Mouse (Mus musculus): ENCODE measurements around the gene Fbxo47. TPM values are rescaled to one million over a fixed set of nuclear protein-coding genes. Genes with fewer than 3 reads are reported as not detected.

The Fbxo47 gene
- 0.43 and 0.97 TPM in 2 replicates for polyA plus RNA-seq (2014; fragmentation: Nextera tagmentation; extraction: Ambion mirVana)

DNA sequence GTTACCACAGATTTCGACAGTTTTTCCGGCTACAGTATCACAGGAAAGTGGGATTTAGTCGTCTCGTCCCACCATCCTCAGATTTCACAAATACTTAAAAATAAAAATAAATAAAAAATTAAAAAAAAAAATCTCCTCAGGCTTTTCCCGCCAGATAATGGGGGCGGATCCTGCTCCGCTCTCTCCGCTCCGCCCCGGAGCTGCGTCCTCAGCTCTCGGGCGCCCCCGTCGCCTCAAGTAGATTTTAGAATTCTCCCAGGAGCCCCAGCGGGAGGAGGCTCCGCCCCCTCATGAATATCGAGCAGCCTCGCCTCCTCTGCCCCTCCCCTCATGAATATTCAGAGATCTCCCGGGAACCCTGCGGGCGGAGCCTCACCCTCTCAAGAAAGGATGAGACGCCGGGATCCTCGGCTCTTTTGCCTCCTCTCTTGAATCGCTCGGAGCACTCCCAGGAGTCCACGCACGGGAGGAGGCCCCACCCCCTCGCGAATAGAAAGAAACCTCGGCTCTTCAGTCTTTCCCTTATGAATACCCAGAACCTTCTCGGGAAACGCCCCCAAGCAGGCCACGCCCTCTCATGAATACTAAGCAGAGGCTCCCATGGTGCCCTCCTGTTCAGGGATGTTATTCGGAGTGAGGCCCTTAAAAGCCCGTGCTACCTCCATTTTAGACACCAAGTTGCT, at the start of gene Fbxo47:
Gene Fbxo47, minus strand, starts transcription at position 237 of the 683 bp plus-strand sequence.
- Histone ChIP-seq H3K36me3 (ENCODE audit: control insufficient read depth, insufficient read depth, low read length) (no peaks in the 10 kb centered on the region), H3K4me1 (ENCODE audit: control insufficient read depth, insufficient read depth, low read length) (no peaks in the 10 kb centered on the region), H3K27ac (replicated peaks; ENCODE audit: low read depth, low read length) (peak within 1 kb of the TSS; percentile 87), H3K27me3 (replicated peaks; ENCODE audit: control insufficient read depth, insufficient read depth, low read length) (no peaks in the 10 kb centered on the region), H3K4me2 (ENCODE audit: low read depth, low read length) (peak within 1 kb of the TSS; percentile 60), H3K4me3 (ENCODE audit: low read depth, low read length) (peak within 1 kb of the TSS; percentile 59), H3K9ac (ENCODE audit: low read depth, low read length) (peak within 1 kb of the TSS; percentile 60), H3K9me3 (ENCODE audit: control insufficient read depth, low read length) (no peaks in the 10 kb centered on the region)
- under 1% methylated on average over 37 of the region's 37 CpGs for WGBS
- DNase-seq (ENCODE audit: low spot score), result peak; percentile 99
- ATAC-seq (ENCODE audit: low read depth), result peak; percentile 96

GRCm38 (mm10) chr11:97933553-97933952, 49.6 kb upstream of the Fbxo47 start:
- H3K4me1 ChIP-seq (ENCODE audit: control insufficient read depth, insufficient read depth, low read length), result no peaks in the 10 kb centered on the region
- no peaks in the 10 kb centered on the region for H3K27me3 ChIP-seq (replicated peaks; ENCODE audit: control insufficient read depth, insufficient read depth, low read length)
- no peak overlapping the region for H3K4me3 ChIP-seq (ENCODE audit: low read depth, low read length)
- H3K27ac ChIP-seq (replicated peaks; ENCODE audit: low read depth, low read length), result no peak overlapping the region
- H3K4me2 ChIP-seq (ENCODE audit: low read depth, low read length), result no peak overlapping the region
- ATAC-seq (ENCODE audit: low read depth), result no peak
- 67% methylated on average over 1 of the region's 1 CpGs for WGBS
- H3K36me3 ChIP-seq (ENCODE audit: control insufficient read depth, insufficient read depth, low read length), result no peaks in the 10 kb centered on the region
- no peaks in the 10 kb centered on the region for H3K9me3 ChIP-seq (ENCODE audit: control insufficient read depth, low read length)
- no peak for DNase-seq (ENCODE audit: low spot score)
- H3K9ac ChIP-seq (ENCODE audit: low read depth, low read length), result no peak overlapping the region

- WGBS, result 50% methylated on average over 4 of the region's 4 CpGs
- Histone ChIP-seq H3K4me1 (ENCODE audit: control insufficient read depth, insufficient read depth, low read length) (no peaks in the 10 kb centered on the region), H3K4me2 (ENCODE audit: low read depth, low read length) (no peak overlapping the region), H3K9me3 (ENCODE audit: control insufficient read depth, low read length) (no peaks in the 10 kb centered on the region), H3K27ac (replicated peaks; ENCODE audit: low read depth, low read length) (no peak overlapping the region), H3K4me3 (ENCODE audit: low read depth, low read length) (no peak overlapping the region), H3K27me3 (replicated peaks; ENCODE audit: control insufficient read depth, insufficient read depth, low read length) (no peaks in the 10 kb centered on the region), H3K36me3 (ENCODE audit: control insufficient read depth, insufficient read depth, low read length) (no peaks in the 10 kb centered on the region), H3K9ac (ENCODE audit: low read depth, low read length) (no peak overlapping the region)
- DNase-seq (ENCODE audit: low spot score) (no peak), ATAC-seq (ENCODE audit: low read depth) (no peak)
Measured at GRCm38 (mm10) chr11:97928905-97929304, 45.0 kb upstream of the Fbxo47 start.

DNA sequence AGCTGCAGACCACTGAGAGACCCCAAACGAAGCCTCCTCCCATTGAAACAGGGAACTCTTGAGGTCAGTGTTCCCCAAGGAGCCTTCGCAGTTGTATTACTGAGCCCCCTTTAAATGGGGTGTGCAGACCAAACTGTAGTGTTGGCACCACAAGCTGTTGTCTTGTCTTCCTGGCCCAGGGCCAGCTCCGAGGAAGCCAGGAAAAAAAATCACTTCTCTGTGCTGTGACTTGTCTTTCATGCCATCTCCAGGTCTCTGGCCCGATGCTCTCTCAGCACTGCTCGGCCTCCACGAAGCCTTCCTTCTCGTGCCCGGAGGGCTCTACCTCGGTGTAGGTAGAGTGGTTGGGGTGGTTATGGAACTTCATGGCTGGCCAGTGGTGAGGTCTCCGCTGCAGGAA, 40.3 kb upstream of the Fbxo47 start:
- Histone ChIP-seq H3K4me2 (ENCODE audit: low read depth, low read length) (no peak overlapping the region), H3K27me3 (replicated peaks; ENCODE audit: control insufficient read depth, insufficient read depth, low read length) (no peaks in the 10 kb centered on the region), H3K27ac (replicated peaks; ENCODE audit: low read depth, low read length) (no peak overlapping the region), H3K9ac (ENCODE audit: low read depth, low read length) (no peak overlapping the region), H3K4me3 (ENCODE audit: low read depth, low read length) (no peak overlapping the region), H3K9me3 (ENCODE audit: control insufficient read depth, low read length) (no peaks in the 10 kb centered on the region), H3K4me1 (ENCODE audit: control insufficient read depth, insufficient read depth, low read length) (no peaks in the 10 kb centered on the region), H3K36me3 (ENCODE audit: control insufficient read depth, insufficient read depth, low read length) (no peaks in the 10 kb centered on the region)
- DNase-seq (ENCODE audit: low spot score) (no peak), ATAC-seq (ENCODE audit: low read depth) (no peak)
- 85% methylated on average over 10 of the region's 10 CpGs for WGBS

- H3K27me3 ChIP-seq (replicated peaks; ENCODE audit: control insufficient read depth, insufficient read depth, low read length), result no peaks in the 10 kb centered on the region
- no peak for ATAC-seq (ENCODE audit: low read depth)
- no peak overlapping the region for H3K27ac ChIP-seq (replicated peaks; ENCODE audit: low read depth, low read length)
- no peaks in the 10 kb centered on the region for H3K36me3 ChIP-seq (ENCODE audit: control insufficient read depth, insufficient read depth, low read length)
- no peak for DNase-seq (ENCODE audit: low spot score)
- H3K4me3 ChIP-seq (ENCODE audit: low read depth, low read length), result no peak overlapping the region
- WGBS, result 82% methylated on average over 9 of the region's 9 CpGs
- no peaks in the 10 kb centered on the region for H3K4me1 ChIP-seq (ENCODE audit: control insufficient read depth, insufficient read depth, low read length)
- H3K9ac ChIP-seq (ENCODE audit: low read depth, low read length), result no peak overlapping the region
- H3K9me3 ChIP-seq (ENCODE audit: control insufficient read depth, low read length), result no peaks in the 10 kb centered on the region
- no peak overlapping the region for H3K4me2 ChIP-seq (ENCODE audit: low read depth, low read length)
Measured at GRCm38 (mm10) chr11:97923639-97924038, 39.7 kb upstream of the Fbxo47 start.

- no peaks in the 10 kb centered on the region for H3K4me1 ChIP-seq (ENCODE audit: control insufficient read depth, insufficient read depth, low read length)
- H3K27ac ChIP-seq (replicated peaks; ENCODE audit: low read depth, low read length), result no peak overlapping the region
- no peak overlapping the region for H3K9ac ChIP-seq (ENCODE audit: low read depth, low read length)
- H3K4me3 ChIP-seq (ENCODE audit: low read depth, low read length), result no peak overlapping the region
- WGBS, result 90% methylated on average over 6 of the region's 6 CpGs
- H3K9me3 ChIP-seq (ENCODE audit: control insufficient read depth, low read length), result no peaks in the 10 kb centered on the region
- no peaks in the 10 kb centered on the region for H3K27me3 ChIP-seq (replicated peaks; ENCODE audit: control insufficient read depth, insufficient read depth, low read length)
- H3K36me3 ChIP-seq (ENCODE audit: control insufficient read depth, insufficient read depth, low read length), result no peaks in the 10 kb centered on the region
- DNase-seq (ENCODE audit: low spot score) (no peak), ATAC-seq (ENCODE audit: low read depth) (no peak)
- H3K4me2 ChIP-seq (ENCODE audit: low read depth, low read length), result no peak overlapping the region
Measured at GRCm38 (mm10) chr11:97915974-97916503, 32.1 kb upstream of the Fbxo47 start.

GRCm38 (mm10) chr11:97915471-97915870, 31.5 kb upstream of the Fbxo47 start:
- Histone ChIP-seq H3K36me3 (ENCODE audit: control insufficient read depth, insufficient read depth, low read length) (no peaks in the 10 kb centered on the region), H3K9ac (ENCODE audit: low read depth, low read length) (no peak overlapping the region), H3K27ac (replicated peaks; ENCODE audit: low read depth, low read length) (no peak overlapping the region), H3K4me1 (ENCODE audit: control insufficient read depth, insufficient read depth, low read length) (no peaks in the 10 kb centered on the region), H3K9me3 (ENCODE audit: control insufficient read depth, low read length) (no peaks in the 10 kb centered on the region), H3K27me3 (replicated peaks; ENCODE audit: control insufficient read depth, insufficient read depth, low read length) (no peaks in the 10 kb centered on the region), H3K4me3 (ENCODE audit: low read depth, low read length) (no peak overlapping the region), H3K4me2 (ENCODE audit: low read depth, low read length) (no peak overlapping the region)
- DNase-seq (ENCODE audit: low spot score) (no peak), ATAC-seq (ENCODE audit: low read depth) (no peak)
- WGBS, result 80% methylated on average over 2 of the region's 2 CpGs

DNA sequence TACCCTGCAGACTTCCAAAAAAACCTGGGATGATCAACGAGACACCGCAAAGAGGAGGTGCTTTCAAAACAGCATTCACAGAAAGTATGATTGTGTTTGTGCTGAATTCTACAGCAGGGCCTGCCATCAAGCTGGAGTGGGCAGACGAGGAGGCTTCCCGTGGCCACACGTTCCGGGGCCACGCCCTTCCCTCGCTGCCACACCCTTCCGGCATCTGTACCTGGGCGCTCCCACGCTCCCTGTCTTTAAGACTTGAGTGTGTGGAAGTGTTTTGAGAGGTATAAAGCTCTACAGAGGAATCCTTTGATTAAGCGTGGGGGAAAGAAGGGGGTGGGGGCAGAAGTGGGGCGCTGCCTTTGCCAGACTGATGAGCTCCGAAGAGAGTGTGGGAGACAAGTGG, 29.2 kb upstream of the Fbxo47 start:
- no peaks in the 10 kb centered on the region for H3K27me3 ChIP-seq (replicated peaks; ENCODE audit: control insufficient read depth, insufficient read depth, low read length)
- H3K4me2 ChIP-seq (ENCODE audit: low read depth, low read length), result no peak overlapping the region
- no peak overlapping the region for H3K27ac ChIP-seq (replicated peaks; ENCODE audit: low read depth, low read length)
- H3K4me3 ChIP-seq (ENCODE audit: low read depth, low read length), result no peak overlapping the region
- WGBS, result 84% methylated on average over 14 of the region's 14 CpGs
- H3K4me1 ChIP-seq (ENCODE audit: control insufficient read depth, insufficient read depth, low read length), result no peaks in the 10 kb centered on the region
- 0 out of 2 replicates have a peak overlapping the region, but pooled peaks have one; percentile 8 for H3K9ac ChIP-seq (ENCODE audit: low read depth, low read length)
- no peaks in the 10 kb centered on the region for H3K36me3 ChIP-seq (ENCODE audit: control insufficient read depth, insufficient read depth, low read length)
- ATAC-seq (ENCODE audit: low read depth) (no peak), DNase-seq (ENCODE audit: low spot score) (no peak)
- no peaks in the 10 kb centered on the region for H3K9me3 ChIP-seq (ENCODE audit: control insufficient read depth, low read length)
